Mouse (Mus musculus) gastrocnemius, adult 2 months (tissue): ENCODE data around the gene Dnajc12. TPM values are rescaled to one million over a fixed set of nuclear protein-coding genes. Genes with fewer than 3 reads are reported as not detected.
A peak's percentile ranks its signal among the peaks of the same experiment; 100 is the strongest.

ENCODE experiments used
- DNase-seq: peaks from one replicate; pipeline ENCODE4 v3.0.0; 2022
- H3K27ac ChIP-seq: fragments of 200-600 bp; 2 replicates; pipeline ENCODE4 v1.8.1; 2022; ENCODE audit warnings: mild to moderate bottlenecking
- H3K4me3 ChIP-seq: fragments of 200-600 bp; 2 replicates; pipeline ENCODE4 v1.8.1; 2022; ENCODE audit warnings: mild to moderate bottlenecking, moderate library complexity
- CTCF ChIP-seq: fragments of 200-600 bp; IDR thresholded peaks from 2 replicates; pipeline ENCODE4 v1.8.1; 2022; ENCODE audit warnings: antibody characterized with exemption, mild to moderate bottlenecking, moderate library complexity
- intact Hi-C: fragments of 180-260 bp; cut with DNase I; formaldehyde crosslinking; loops from one replicate; pipeline ENCODE4 v1.15.1; 2025
- total RNA-seq, 2 experiments: library from RNA; stranded (reverse); gene quantifications; 2 replicates each; pipeline ENCODE4 v1.2.3; 2021

Gene Dnajc12
- total RNA-seq, 2 experiments from 2014 or later: 15.7 to 15.8 TPM

GRCm38 (mm10) chr10:63453926-63454325 is 71.7 kb downstream of the Dnajc12 start:
- no peak overlapping the region for H3K4me3 ChIP-seq
- intact Hi-C loops: no loop called here
- no peak for DNase-seq
- TF ChIP-seq CTCF: no peak
- no peak overlapping the region for H3K27ac ChIP-seq

- TF ChIP-seq CTCF: peak; percentile 17; the same call in 1 of the 2 replicates
- no peak overlapping the region for H3K27ac ChIP-seq
- intact Hi-C loops: no loop called here
- no peak overlapping the region for H3K4me3 ChIP-seq
- no peak for DNase-seq
These were observed 73.1 kb downstream of the Dnajc12 start for GRCm38 (mm10) chr10:63455110-63455878.

GRCm38 (mm10) chr10:63457292-63458128 is 75.3 kb downstream of the Dnajc12 start:
- H3K27ac ChIP-seq: peak overlapping the region; percentile 81
- TF ChIP-seq CTCF: no peak
- intact Hi-C loops: no loop called here
- H3K4me3 ChIP-seq: peak overlapping the region; percentile 68
- no peak for DNase-seq

Other genes starting within 250 kb of the Dnajc12 start
- 100 to 1,000 TPM; 248 to 338 TPM for gene Mypn, start 178.5 kb upstream of the Dnajc12 start, total RNA-seq
- 10 to 100 TPM; 21.2 to 21.6 TPM for gene Herc4, start 138.6 kb upstream of the Dnajc12 start, total RNA-seq
- 1 to 10 TPM; 8.0 to 9.2 TPM for gene Sirt1, start 739 bp upstream of the Dnajc12 start, total RNA-seq
- not detected for gene Gm7075, start 39.3 kb downstream of the Dnajc12 start, total RNA-seq
- 10 to 100 TPM; 11.8 to 22.7 TPM for gene Ctnna3, start 47.7 kb downstream of the Dnajc12 start, total RNA-seq